Mouse (Mus musculus): ENCODE data around the gene Rims4. TPM values are rescaled to one million over a fixed set of nuclear protein-coding genes. Genes with fewer than 3 reads are reported as not detected.

Gene Rims4
- polyA plus RNA-seq, 1 experiment from 2014 or later, result 0.22 TPM

DNA sequence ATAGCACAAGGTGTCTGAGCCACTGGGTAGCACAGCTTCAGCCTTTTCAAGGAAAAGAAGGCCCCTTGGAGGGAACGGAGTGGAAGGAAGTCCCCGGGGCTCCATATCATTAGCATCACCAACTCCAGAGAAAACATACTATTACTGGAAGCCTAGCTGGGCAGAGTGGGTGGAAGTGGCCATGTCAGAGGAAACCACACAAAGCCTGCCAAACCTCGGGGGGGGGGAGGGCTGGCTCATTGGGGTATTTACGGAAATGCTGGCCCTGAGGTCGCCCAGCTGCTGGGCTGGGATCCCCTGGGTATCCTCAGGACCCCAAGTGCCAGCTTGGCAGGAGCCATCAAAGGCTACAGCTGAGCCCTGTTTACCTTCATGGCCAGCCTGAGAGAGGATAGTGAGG, 105.4 kb downstream of the Rims4 start:
- WGBS, result 54% methylated on average over 5 of the region's 5 CpGs
- ATAC-seq (ENCODE audit: insufficient number of reproducible peaks, insufficient read depth, low FRiP score, low TSS enrichment, low read depth), result no peak

More for the DNA sequence above, 105.4 kb downstream of the Rims4 start:
- Histone ChIP-seq H3K9ac (no peak overlapping the region), H3K27me3 (no peaks in the 10 kb centered on the region), H3K27ac (no peak overlapping the region), H3K4me3 (no peak overlapping the region), H3K4me2 (0 out of 2 replicates have a peak overlapping the region, but pooled peaks have one; percentile 1), H3K4me1 (peaks cover 18% of the 10 kb centered on the region), H3K9me3 (no peaks in the 10 kb centered on the region), H3K36me3 (no peaks in the 10 kb centered on the region)

Other genes with a start within 250 kb of the Rims4 start
- gene Ada, start 168.4 kb downstream of the Rims4 start, polyA plus RNA-seq (2015; fragmentation: Nextera tagmentation; extraction: Ambion mirVana), result 8.5 and 11.1 TPM in 2 replicates
- 0.24 and 0.34 TPM in 2 replicates for gene Ccn5, start 97.8 kb downstream of the Rims4 start, polyA plus RNA-seq (2015; fragmentation: Nextera tagmentation; extraction: Ambion mirVana)
- not detected in 2 replicates for gene Kcnk15, start 65.0 kb downstream of the Rims4 start, polyA plus RNA-seq (2015; fragmentation: Nextera tagmentation; extraction: Ambion mirVana)
- gene Ywhab, start 76.3 kb upstream of the Rims4 start, polyA plus RNA-seq (2015; fragmentation: Nextera tagmentation; extraction: Ambion mirVana), result 311 and 329 TPM in 2 replicates
- 1.6 and 2.8 TPM in 2 replicates for gene Pabpc1l, start 106.8 kb upstream of the Rims4 start, polyA plus RNA-seq (2015; fragmentation: Nextera tagmentation; extraction: Ambion mirVana)
- 19.0 and 19.8 TPM in 2 replicates for gene Stk4, start 151.6 kb upstream of the Rims4 start, polyA plus RNA-seq (2015; fragmentation: Nextera tagmentation; extraction: Ambion mirVana)
- 59.1 and 59.3 TPM in 2 replicates for gene Tomm34, start 152.5 kb upstream of the Rims4 start, polyA plus RNA-seq (2015; fragmentation: Nextera tagmentation; extraction: Ambion mirVana)